Mouse (Mus musculus) layer of hippocampus, adult 18-20 months (tissue): ENCODE results near the gene Higd2a. TPM values are rescaled to one million over a fixed set of nuclear protein-coding genes. Genes with fewer than 3 reads are reported as not detected.
"Not testable (repeated sequence)": the region's sequence is repeated elsewhere in the genome, so short reads cannot be mapped to it uniquely, and the experiment has no call there.

Source experiments
- DNase-seq, 2 experiments: peaks; one replicate each; pipeline ENCODE4 v3.0.0; 2022; ENCODE audit warnings: low spot score in 2 of 2
- total RNA-seq, 2 experiments: library from RNA; stranded (reverse); gene quantifications; 2 replicates each; pipeline ENCODE4 v1.2.3; 2021

The Higd2a gene
- total RNA-seq, 2 experiments from 2014 or later, result 170 to 174 TPM

GRCm38 (mm10) chr13:54581385-54581784 lies 8.6 kb upstream of the Higd2a start:
- no peak for DNase-seq

DNA sequence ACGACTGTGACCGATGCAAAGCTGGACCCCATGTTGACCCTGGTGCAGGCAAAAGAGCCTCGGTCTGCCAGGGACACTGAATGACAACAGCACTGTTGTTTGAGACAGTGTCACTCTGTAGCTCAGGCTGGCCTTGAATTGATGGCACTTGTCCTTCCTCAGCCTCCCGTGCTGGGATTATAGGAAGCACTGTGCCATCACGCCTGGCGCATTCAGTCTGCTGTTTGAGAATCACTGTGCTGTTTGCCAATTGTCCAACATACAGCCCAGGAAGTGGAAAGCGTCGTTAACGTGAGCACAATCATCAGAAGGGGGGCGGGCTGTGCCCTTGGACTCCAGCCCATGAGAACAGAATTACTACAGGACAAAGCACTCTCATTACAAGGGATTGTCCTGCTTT lies 7.9 kb upstream of the Higd2a start:
- no peak for DNase-seq

DNA sequence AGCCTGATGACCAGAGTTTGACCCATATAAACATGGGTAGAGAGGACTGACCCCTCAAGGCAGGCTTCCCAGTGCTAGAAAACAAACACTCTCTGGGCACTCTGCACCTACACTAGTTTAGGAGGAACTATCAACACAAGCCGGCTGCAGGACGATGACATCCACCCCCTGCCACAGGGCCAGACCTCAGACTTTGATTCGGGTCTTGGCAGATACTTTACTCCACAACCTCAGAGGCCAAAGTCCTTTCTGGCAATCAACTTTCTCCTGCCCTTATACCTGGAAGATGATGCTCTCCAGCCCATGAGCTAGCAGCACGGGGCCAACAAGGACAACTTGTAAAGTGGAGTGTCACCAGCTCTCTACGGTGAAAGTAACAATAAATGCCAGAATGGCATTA lies 7.1 kb upstream of the Higd2a start:
- no peak for DNase-seq

DNA sequence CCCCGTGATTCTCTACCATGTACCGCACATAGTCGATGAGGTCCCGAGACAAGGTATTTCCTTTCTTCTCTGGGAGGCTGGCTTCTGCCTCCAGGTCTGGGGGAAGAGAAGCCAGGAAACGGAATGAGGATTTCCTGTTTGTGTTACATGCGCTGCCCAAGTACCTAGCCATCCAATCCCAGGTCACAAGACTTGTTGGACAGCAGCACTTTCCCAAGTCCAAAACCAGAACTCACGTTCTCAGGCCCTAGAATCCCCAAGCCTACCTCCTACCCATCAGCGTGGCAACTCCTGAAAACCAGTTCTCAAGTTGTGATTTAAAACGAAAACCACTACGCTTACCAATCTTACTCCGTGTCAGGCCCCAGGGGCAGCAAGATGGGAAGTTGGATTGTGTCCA lies 4.2 kb upstream of the Higd2a start:
- DNase-seq, result no peak

GRCm38 (mm10) chr13:54589414-54589995 lies 502 bp upstream of the Higd2a start:
- DNase-seq, result peak in 1 of 2 experiments; percentile 28

GRCm38 (mm10) chr13:54591776-54592356 lies 1.9 kb downstream of the Higd2a start:
- DNase-seq, result no peak

DNA sequence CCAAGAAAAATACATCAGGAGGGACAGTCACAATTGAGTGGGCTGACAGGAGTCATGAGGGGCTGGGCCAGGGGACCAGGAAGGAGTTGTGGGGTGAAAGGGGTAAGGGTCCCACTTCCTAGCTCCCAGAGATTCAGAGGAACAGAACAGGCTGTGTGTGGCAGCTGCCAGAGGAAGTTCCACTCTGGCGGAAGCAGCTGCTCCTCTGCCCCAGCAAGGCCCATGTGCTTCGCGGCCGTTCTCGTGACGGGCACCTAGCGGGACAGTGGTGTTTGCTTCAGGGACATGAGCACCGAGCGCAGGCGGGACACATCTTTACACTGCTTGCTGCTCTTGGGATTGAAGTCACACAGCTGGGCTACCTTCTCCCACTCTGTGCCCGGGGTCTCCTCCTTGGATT lies 3.6 kb downstream of the Higd2a start:
- peak in 1 of 2 experiments; percentile 36 for DNase-seq

GRCm38 (mm10) chr13:54596107-54596690 lies 6.2 kb downstream of the Higd2a start:
- no peak for DNase-seq

- no peak for DNase-seq
These were observed 6.9 kb downstream of the Higd2a start for GRCm38 (mm10) chr13:54596870-54597269.

DNA sequence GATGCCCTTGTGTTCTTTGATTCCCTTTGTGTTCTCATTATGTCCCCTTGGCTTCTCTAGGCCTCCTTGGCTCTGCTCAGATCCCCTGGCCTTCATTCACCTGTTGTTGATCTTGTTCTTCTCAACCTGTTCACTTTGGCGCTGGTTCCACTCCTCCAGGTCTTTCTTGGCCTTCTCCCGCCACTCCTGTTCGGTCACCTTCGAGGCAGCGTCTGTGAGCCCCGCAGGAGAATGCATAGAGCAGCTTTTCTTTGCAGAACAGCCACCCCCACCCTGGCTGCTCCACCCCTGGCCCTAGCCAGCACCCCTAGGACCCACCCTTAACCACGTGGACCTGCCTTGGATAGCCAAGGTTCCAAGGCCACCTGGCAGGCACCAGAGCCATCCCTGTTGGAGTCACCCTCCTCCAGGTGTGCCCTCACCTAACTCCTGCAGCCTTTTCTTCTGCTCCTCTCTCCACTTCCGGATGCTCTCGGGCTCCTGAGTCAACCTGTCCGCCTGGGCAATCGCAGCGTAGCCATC lies 8.7 kb downstream of the Higd2a start:
- DNase-seq, result no peak

- no peak for DNase-seq
These were observed 12.7 kb downstream of the Higd2a start for GRCm38 (mm10) chr13:54602639-54603111.

DNA sequence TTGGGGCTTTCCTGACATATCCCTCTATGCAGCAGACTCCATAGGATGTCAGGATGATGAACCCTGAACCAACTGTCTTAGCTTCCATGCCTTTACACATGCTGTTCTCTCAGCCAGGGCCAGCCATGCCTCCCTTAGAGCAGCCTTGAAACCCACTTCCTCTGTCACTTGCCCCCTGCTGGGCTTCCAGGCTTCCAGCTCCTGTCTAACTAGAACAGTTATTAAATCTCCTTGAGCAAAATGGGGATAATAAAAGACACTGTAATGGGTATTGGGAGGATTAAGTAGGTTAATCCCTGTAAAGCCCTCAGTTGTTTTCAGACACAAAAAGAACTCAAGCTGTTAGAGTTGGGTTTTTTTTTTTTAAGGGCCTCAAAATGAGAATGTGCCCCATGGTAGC lies 13.5 kb downstream of the Higd2a start:
- DNase-seq, result no peak

GRCm38 (mm10) chr13:54604221-54604620 lies 14.2 kb downstream of the Higd2a start:
- DNase-seq, result no peak

DNA sequence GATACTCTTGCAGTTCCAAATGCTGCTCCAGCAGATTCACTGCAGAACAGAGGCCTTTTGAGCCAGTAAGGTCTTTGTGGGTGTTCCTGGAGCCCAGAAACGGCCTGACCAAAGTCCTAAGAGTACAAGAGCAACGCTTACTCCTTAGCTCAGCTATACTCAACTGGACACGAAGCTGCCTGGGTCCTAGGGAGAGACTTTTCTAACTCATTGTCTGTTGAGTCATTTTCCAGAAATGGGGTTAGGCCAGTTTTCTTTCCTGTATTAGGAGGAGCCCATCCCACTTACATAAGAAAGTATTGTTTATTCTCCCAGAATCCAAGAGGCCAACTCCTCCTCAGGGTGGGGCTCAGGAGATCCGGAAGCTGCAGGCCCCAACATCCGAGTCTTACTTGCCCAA lies 15.4 kb downstream of the Higd2a start:
- no peak for DNase-seq

DNA sequence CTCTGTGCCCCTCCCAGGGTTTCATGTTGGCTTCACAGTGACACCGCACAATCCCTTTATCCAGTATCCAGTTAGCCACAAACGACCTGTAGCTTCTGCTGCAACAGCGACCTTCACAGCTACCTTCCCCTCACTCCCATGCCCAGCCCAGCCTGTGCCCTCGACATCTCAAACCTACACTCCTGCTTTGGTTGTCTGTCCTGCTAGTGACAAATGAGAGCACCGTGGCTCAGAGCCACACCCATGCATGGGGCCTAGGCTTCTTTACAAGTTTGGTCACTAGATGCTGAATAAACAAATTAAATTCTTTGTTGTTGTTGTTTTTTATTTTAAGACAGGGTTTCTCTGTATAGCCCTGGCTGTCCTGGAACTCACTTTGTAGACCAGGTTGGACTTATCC lies 17.2 kb downstream of the Higd2a start:
- DNase-seq, result no peak

DNA sequence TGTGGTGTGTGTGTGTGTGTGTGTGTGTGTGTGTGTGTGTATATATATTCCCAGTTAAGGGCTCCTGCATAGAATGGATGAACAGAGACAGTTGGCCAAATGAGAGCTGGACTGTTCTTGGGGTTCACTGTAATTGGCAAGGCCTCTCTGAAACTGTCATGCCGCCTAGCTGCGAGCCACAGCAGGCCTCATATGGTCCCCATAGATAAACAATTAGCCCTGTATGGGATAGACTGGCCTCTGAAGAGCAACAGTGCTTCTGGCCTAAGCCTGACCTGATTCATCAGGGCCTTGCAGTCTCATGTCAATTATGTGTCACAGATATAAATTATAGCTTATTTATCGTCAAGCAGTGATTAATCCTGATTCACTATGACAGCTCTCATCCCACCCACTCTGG lies 18.0 kb downstream of the Higd2a start:
- DNase-seq, result no peak

DNA sequence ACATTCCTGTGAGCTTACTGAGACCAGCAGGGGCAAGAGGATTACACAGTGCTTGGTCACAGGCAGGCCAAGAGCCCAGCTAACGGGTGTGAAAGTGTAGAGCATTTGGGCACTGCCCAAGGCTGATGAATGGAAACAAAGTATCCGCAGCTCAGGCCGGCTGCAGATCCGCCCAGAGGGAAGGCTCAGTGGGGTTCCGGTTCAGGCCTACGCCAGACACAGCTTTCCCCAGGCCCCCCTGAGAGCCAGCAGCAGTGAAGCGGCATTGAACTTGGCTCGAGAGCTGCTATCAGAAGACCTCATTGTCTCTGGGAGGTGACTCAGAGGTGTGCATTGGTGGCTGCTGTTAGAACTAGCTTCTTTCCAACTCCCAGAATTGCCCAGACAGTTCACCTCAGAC lies 18.7 kb downstream of the Higd2a start:
- peak in 1 of 2 experiments; percentile 44 for DNase-seq

GRCm38 (mm10) chr13:54609301-54609700 lies 19.3 kb downstream of the Higd2a start:
- DNase-seq, result no peak

DNA sequence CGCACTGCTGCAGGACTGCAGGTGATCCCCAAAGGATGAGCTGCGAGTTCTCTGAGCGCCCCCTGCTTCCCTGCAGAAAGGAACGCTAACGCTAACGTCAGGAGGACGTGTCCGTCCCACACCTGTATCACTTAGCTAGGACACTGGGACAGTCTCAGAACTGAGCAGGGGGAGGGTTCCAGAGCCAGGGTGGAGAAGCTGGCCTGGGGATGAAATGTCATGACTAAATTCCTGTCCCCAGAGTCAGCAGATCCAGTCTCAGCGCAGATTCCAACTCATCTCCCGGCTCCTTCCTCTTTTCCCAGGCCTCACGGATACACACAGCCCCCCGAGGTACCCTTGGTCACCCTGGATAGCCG lies 20.6 kb downstream of the Higd2a start:
- DNase-seq, result peak in 1 of 2 experiments; percentile 40

DNA sequence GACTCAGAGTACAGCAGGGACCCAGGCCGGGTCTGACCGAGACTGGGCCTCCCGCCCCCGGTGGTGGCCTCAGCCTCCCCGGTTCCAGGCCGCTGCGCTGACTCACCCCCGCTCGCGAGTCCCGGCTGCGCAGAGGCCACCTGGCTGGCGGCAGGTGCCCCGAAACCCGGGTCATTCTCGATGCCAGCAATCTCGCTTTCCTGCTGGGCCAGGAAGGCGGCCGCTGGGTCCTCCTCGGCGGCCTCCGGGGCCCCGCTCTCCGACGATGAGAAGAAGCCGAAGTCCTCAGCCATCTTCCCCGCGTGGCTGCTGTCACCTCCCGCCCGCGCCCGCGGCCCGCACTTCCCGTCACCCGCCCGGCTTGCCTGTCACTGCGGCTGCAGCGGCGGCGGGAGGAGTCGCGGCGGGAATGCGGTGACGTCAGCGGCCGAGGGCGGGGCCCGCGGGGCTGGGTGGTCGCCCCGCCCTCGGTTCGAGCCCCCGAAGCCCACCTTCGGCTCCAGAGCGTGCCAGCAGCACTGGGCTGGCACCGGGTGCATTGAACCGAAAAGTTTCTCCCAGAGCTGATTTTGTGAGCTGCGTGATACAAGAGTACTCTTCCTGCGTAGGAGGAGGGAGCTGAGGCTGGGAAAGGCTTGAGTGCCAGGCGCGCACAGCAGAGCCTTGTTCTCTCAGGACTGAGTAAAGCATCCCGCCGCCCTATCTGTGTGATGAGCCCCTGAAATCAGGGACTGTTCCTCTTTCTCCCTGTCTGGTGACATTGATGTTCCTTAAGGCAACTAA lies 21.2 kb downstream of the Higd2a start, which contains the start of gene Cltb:
TSS of gene Cltb (minus strand) at position 373 of the 783 bp plus-strand sequence.
- peak; percentile 87 to 90 for DNase-seq

GRCm38 (mm10) chr13:54613141-54613540 lies 23.1 kb downstream of the Higd2a start:
- not testable (repeated sequence) for DNase-seq

DNA sequence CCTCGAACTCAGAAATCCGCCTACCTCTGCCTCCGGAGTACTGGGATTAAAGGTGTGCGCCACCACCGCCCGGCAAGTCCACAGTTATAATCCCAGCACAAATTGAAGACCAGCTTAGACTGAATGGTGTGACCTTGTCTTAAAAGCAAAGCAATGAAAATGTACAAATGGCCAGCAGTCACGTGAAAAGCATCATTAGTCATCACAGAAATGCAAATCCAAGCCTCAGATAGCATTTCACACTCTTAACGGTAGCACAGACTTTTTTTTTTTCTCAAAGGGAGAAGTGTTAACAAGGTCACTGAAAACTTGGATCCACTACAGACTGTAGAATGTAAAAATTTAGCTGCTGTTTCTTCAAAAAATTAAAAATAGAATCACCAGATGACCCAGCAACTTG lies 26.3 kb downstream of the Higd2a start:
- no peak for DNase-seq
